Mouse (Mus musculus): ENCODE measurements around the gene Trip4.
"Not testable (repeated sequence)": the region's sequence is repeated elsewhere in the genome, so short reads cannot be mapped to it uniquely, and the experiment has no call there.

The Trip4 gene

GRCm38 (mm10) chr9:65791846-65792245 is 116.7 kb downstream of the Trip4 start:
- no peak for DNase-seq

GRCm38 (mm10) chr9:65791106-65791505 is 117.5 kb downstream of the Trip4 start:
- no peak for DNase-seq

- DNase-seq, result no peak
These were observed 118.8 kb downstream of the Trip4 start for GRCm38 (mm10) chr9:65789788-65790187.

GRCm38 (mm10) chr9:65788556-65788955 is 120.0 kb downstream of the Trip4 start:
- no peak for DNase-seq

- DNase-seq, result no peak
These were observed 120.7 kb downstream of the Trip4 start for GRCm38 (mm10) chr9:65787829-65788344.

GRCm38 (mm10) chr9:65786885-65787787 is 121.5 kb downstream of the Trip4 start:
- DNase-seq, result peak; percentile 71

GRCm38 (mm10) chr9:65785772-65786368 is 122.7 kb downstream of the Trip4 start:
- DNase-seq, result no peak

GRCm38 (mm10) chr9:65779619-65780018 is 129.0 kb downstream of the Trip4 start:
- DNase-seq, result not testable (repeated sequence)

Data from kidney, postnatal 10 days (tissue).